Comparison of ENCODE assay signal across 8 mouse cellular contexts in the genomic region with DNA sequence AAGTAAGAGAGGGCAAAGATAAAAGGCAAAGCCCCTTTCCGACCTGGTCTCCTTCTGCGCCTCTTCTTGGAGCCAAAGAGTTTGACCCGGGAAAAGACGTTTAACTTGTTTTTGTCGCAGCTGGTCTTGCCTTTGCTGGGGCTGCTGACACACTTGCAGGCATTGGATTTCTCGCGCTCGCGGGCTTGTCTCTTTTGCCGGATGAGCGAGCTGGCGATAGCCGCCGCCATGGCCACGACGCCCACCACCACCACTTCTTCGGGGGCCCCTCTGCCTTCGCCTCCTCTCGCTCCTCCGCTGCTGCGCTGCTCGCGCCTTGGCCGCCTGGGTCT.
DNase-seq lines count a peak whose midpoint lies in the region; ATAC-seq lines count a peak whose summit lies in the region.

No protein-coding gene starts in this region.

- H3K9ac ChIP-seq in embryonic facial prominence, embryonic 14.5 days (ENCODE audit: low read depth, low read length) = peak overlapping the region; percentile 60
- H3K9ac ChIP-seq in neural tube, embryonic 12.5 days = peak overlapping the region; percentile 57

- no peaks in the 10 kb centered on the region for H3K4me1 ChIP-seq in embryonic facial prominence, embryonic 14.5 days (ENCODE audit: control insufficient read depth, insufficient read depth, low read length)
- H3K4me1 ChIP-seq in neural tube, embryonic 12.5 days = no peaks in the 10 kb centered on the region

- 0 out of 2 replicates have a peak, but pooled peaks cover 7% of the 10 kb centered on the region for H3K27me3 ChIP-seq in embryonic facial prominence, embryonic 14.5 days (replicated peaks; ENCODE audit: control insufficient read depth, insufficient read depth, low read length)
- H3K27me3 ChIP-seq in neural tube, embryonic 12.5 days (replicated peaks) = no peaks in the 10 kb centered on the region

- peak overlapping the region; percentile 53 for H3K4me3 ChIP-seq in embryonic facial prominence, embryonic 14.5 days (ENCODE audit: low read depth, low read length)
- peak overlapping the region; percentile 53 for H3K4me3 ChIP-seq in neural tube, embryonic 12.5 days

- no peaks in the 10 kb centered on the region for H3K36me3 ChIP-seq in embryonic facial prominence, embryonic 14.5 days (ENCODE audit: control insufficient read depth, insufficient read depth, low read length)
- H3K36me3 ChIP-seq in neural tube, embryonic 12.5 days = no peaks in the 10 kb centered on the region

- DNase-seq in kidney, adult 18-20 months = peak; percentile 1
- DNase-seq in kidney, adult 8-10 months = no peak
- DNase-seq in Muller cell, postnatal 12 days (ENCODE audit: inconsistent ontology term) = peak; percentile 22
- peak; percentile 24 for DNase-seq in embryonic facial prominence, embryonic 14.5 days (ENCODE audit: low spot score)
- DNase-seq in left cerebral cortex, postnatal 14 days (ENCODE audit: low spot score in 2 of 2) = peak; percentile 10 to 13
- no peak for DNase-seq in gastrocnemius, postnatal 25 days

- no peaks in the 10 kb centered on the region for H3K9me3 ChIP-seq in embryonic facial prominence, embryonic 14.5 days (ENCODE audit: control insufficient read depth, low read length)
- no peaks in the 10 kb centered on the region for H3K9me3 ChIP-seq in neural tube, embryonic 12.5 days

- 30% methylated on average over 23 of the region's 24 CpGs for WGBS in embryonic facial prominence, embryonic 14.5 days
- 24% methylated on average over 24 of the region's 24 CpGs for WGBS in neural tube, embryonic 12.5 days

- ATAC-seq in embryonic facial prominence, embryonic 14.5 days (ENCODE audit: low read depth) = no peak
- peak; percentile 46 for ATAC-seq in neural tube, embryonic 12.5 days (ENCODE audit: low FRiP score, low read depth)
- no peak; the same call in 1 of the 2 replicates for ATAC-seq in cerebellum, adult (ENCODE audit: insufficient number of reproducible peaks, low FRiP score, low TSS enrichment)

- peak overlapping the region; percentile 64 for H3K4me2 ChIP-seq in embryonic facial prominence, embryonic 14.5 days (ENCODE audit: low read depth, low read length)
- H3K4me2 ChIP-seq in neural tube, embryonic 12.5 days (replicated peaks) = peak overlapping the region; percentile 78

- intact Hi-C loops in left cerebral cortex, postnatal 14 days (cut with DNase I) = loop anchor here (2.0 to 10.0 kb wide), 2 partner anchors 319 to 513 kb away; no protein-coding TSS in a partner anchor

- H3K27ac ChIP-seq in embryonic facial prominence, embryonic 14.5 days (replicated peaks; ENCODE audit: low read depth, low read length) = no peak overlapping the region
- H3K27ac ChIP-seq in neural tube, embryonic 12.5 days = no peak overlapping the region

Comparison
In these comparisons a context has a peak if more than half of its experiments do, and no peak if none do; other contexts are left out.
1. DNase-seq: peak in kidney, adult 18-20 months (single experiment), Muller cell, postnatal 12 days (single experiment), embryonic facial prominence, embryonic 14.5 days (single experiment) and left cerebral cortex, postnatal 14 days (2 of 2); none in kidney, adult 8-10 months (0 of 2) and gastrocnemius, postnatal 25 days (single experiment).